Mouse (Mus musculus): ENCODE data around the gene Cpb1. TPM values are rescaled to one million over a fixed set of nuclear protein-coding genes. Genes with fewer than 3 reads are reported as not detected.

The Cpb1 gene
- polyA plus RNA-seq, 1 experiment from 2014 or later = 0.43 TPM

GRCm38 (mm10) chr3:20222926-20223698 is 52.4 kb downstream of the Cpb1 start:
- Histone ChIP-seq H3K27ac (replicated peaks; ENCODE audit: low read depth, low read length) (no peak overlapping the region), H3K9ac (ENCODE audit: low read depth, low read length) (no peak overlapping the region), H3K4me3 (ENCODE audit: low read depth, low read length) (no peak overlapping the region), H3K9me3 (ENCODE audit: control insufficient read depth, low read length) (no peaks in the 10 kb centered on the region), H3K4me2 (ENCODE audit: low read depth, low read length) (no peak overlapping the region), H3K36me3 (ENCODE audit: control insufficient read depth, insufficient read depth, low read length) (no peaks in the 10 kb centered on the region), H3K4me1 (ENCODE audit: control insufficient read depth, insufficient read depth, low read length) (no peaks in the 10 kb centered on the region), H3K27me3 (replicated peaks; ENCODE audit: control insufficient read depth, insufficient read depth, low read length) (no peaks in the 10 kb centered on the region)
- DNase-seq (ENCODE audit: low spot score) (no peak), ATAC-seq (ENCODE audit: low read depth) (no peak)
- 86% methylated on average over 9 of the region's 9 CpGs for WGBS

- 59% methylated on average over 3 of the region's 3 CpGs for WGBS
Observed at GRCm38 (mm10) chr3:20222136-20222535, 53.4 kb downstream of the Cpb1 start.

GRCm38 (mm10) chr3:20198869-20199268 is 76.7 kb downstream of the Cpb1 start:
- ATAC-seq (ENCODE audit: low read depth) = no peak
- WGBS = 26% methylated on average over 6 of the region's 6 CpGs

More at GRCm38 (mm10) chr3:20222136-20222535, 53.4 kb downstream of the Cpb1 start:
- Histone ChIP-seq H3K4me2 (ENCODE audit: low read depth, low read length) (no peak overlapping the region), H3K4me1 (ENCODE audit: control insufficient read depth, insufficient read depth, low read length) (no peaks in the 10 kb centered on the region), H3K9me3 (ENCODE audit: control insufficient read depth, low read length) (no peaks in the 10 kb centered on the region), H3K27ac (replicated peaks; ENCODE audit: low read depth, low read length) (no peak overlapping the region), H3K27me3 (replicated peaks; ENCODE audit: control insufficient read depth, insufficient read depth, low read length) (no peaks in the 10 kb centered on the region), H3K4me3 (ENCODE audit: low read depth, low read length) (no peak overlapping the region), H3K9ac (ENCODE audit: low read depth, low read length) (no peak overlapping the region), H3K36me3 (ENCODE audit: control insufficient read depth, insufficient read depth, low read length) (no peaks in the 10 kb centered on the region)
- DNase-seq (ENCODE audit: low spot score) = no peak
- ATAC-seq (ENCODE audit: low read depth) = no peak

More at GRCm38 (mm10) chr3:20198869-20199268, 76.7 kb downstream of the Cpb1 start:
- H3K4me3 ChIP-seq (ENCODE audit: low read depth, low read length) = no peak overlapping the region
- H3K4me2 ChIP-seq (ENCODE audit: low read depth, low read length) = no peak overlapping the region
- H3K27me3 ChIP-seq (replicated peaks; ENCODE audit: control insufficient read depth, insufficient read depth, low read length) = no peaks in the 10 kb centered on the region
- H3K9ac ChIP-seq (ENCODE audit: low read depth, low read length) = no peak overlapping the region
- H3K9me3 ChIP-seq (ENCODE audit: control insufficient read depth, low read length) = no peaks in the 10 kb centered on the region
- no peaks in the 10 kb centered on the region for H3K36me3 ChIP-seq (ENCODE audit: control insufficient read depth, insufficient read depth, low read length)
- no peak overlapping the region for H3K27ac ChIP-seq (replicated peaks; ENCODE audit: low read depth, low read length)
- no peaks in the 10 kb centered on the region for H3K4me1 ChIP-seq (ENCODE audit: control insufficient read depth, insufficient read depth, low read length)
- peak; percentile 57 for DNase-seq (ENCODE audit: low spot score)

Small RNA genes within 50 kb of the gene (microRNA-seq; reads per million reads assigned to microRNA genes)
- gene Mir7007 (ENCODE audit: borderline number of aligned reads) = 2.7 reads per million, percentile 13 among the genes with 10 or more reads in this experiment

Other genes with a start within 250 kb of the Cpb1 start
- 9.9 and 12.1 TPM in 2 replicates for gene Hps3, start 240.4 kb downstream of the Cpb1 start, polyA plus RNA-seq (2014; fragmentation: Nextera tagmentation; extraction: Ambion mirVana)
- gene Hltf, start 217.9 kb downstream of the Cpb1 start, polyA plus RNA-seq (2014; fragmentation: Nextera tagmentation; extraction: Ambion mirVana) = 18.9 and 20.4 TPM in 2 replicates
- 56.5 and 59.5 TPM in 2 replicates for gene Gyg, start 120.4 kb downstream of the Cpb1 start, polyA plus RNA-seq (2014; fragmentation: Nextera tagmentation; extraction: Ambion mirVana)
- 112 and 176 TPM in 2 replicates for gene Cpa3, start 33.6 kb downstream of the Cpb1 start, polyA plus RNA-seq (2014; fragmentation: Nextera tagmentation; extraction: Ambion mirVana)
- 0.40 and 0.46 TPM in 2 replicates for gene Agtr1b, start 91.4 kb upstream of the Cpb1 start, polyA plus RNA-seq (2014; fragmentation: Nextera tagmentation; extraction: Ambion mirVana)

All from embryonic facial prominence, embryonic 14.5 days (tissue).